Mouse (Mus musculus) kidney, postnatal 14 days (tissue): ENCODE results near the gene Cadm2.

Source experiments
- DNase-seq: peaks from one replicate; pipeline ENCODE4 v3.0.0; 2022; ENCODE audit warnings: mixed read lengths

Cadm2 gene

GRCm38 (mm10) chr16:67482542-67482941 lies 138.2 kb downstream of the Cadm2 start:
- DNase-seq, result no peak

GRCm38 (mm10) chr16:67467041-67467440 lies 153.7 kb downstream of the Cadm2 start:
- DNase-seq, result no peak

GRCm38 (mm10) chr16:67436301-67436700 lies 184.4 kb downstream of the Cadm2 start:
- no peak for DNase-seq

- DNase-seq, result no peak
Measured at GRCm38 (mm10) chr16:67425371-67425770, 195.3 kb downstream of the Cadm2 start.

- no peak for DNase-seq
Measured at GRCm38 (mm10) chr16:67410926-67411325, 209.8 kb downstream of the Cadm2 start.

- DNase-seq, result no peak
Measured at GRCm38 (mm10) chr16:67410482-67410881, 210.2 kb downstream of the Cadm2 start.

GRCm38 (mm10) chr16:67367745-67368144 lies 253.0 kb downstream of the Cadm2 start:
- DNase-seq, result no peak

- DNase-seq, result no peak
Measured at GRCm38 (mm10) chr16:67348011-67348410, 272.7 kb downstream of the Cadm2 start.

GRCm38 (mm10) chr16:67347561-67347960 lies 273.1 kb downstream of the Cadm2 start:
- DNase-seq, result no peak

- no peak for DNase-seq
Measured at GRCm38 (mm10) chr16:67346621-67347290, 274.0 kb downstream of the Cadm2 start.

GRCm38 (mm10) chr16:67344194-67344593 lies 276.5 kb downstream of the Cadm2 start:
- DNase-seq, result no peak

- no peak for DNase-seq
Measured at GRCm38 (mm10) chr16:67311033-67311432, 309.7 kb downstream of the Cadm2 start.

- no peak for DNase-seq
Measured at GRCm38 (mm10) chr16:67284664-67285063, 336.0 kb downstream of the Cadm2 start.

GRCm38 (mm10) chr16:67243598-67243997 lies 377.1 kb downstream of the Cadm2 start:
- DNase-seq, result no peak

- DNase-seq, result no peak
Measured at GRCm38 (mm10) chr16:67234862-67235261, 385.8 kb downstream of the Cadm2 start.

- DNase-seq, result no peak
Measured at GRCm38 (mm10) chr16:67226696-67227095, 394.0 kb downstream of the Cadm2 start.

- no peak for DNase-seq
Measured at GRCm38 (mm10) chr16:67203329-67203728, 417.4 kb downstream of the Cadm2 start.

- DNase-seq, result no peak
Measured at GRCm38 (mm10) chr16:67192852-67193415, 427.8 kb downstream of the Cadm2 start.

GRCm38 (mm10) chr16:67192395-67192794 lies 428.3 kb downstream of the Cadm2 start:
- no peak for DNase-seq

- DNase-seq, result no peak
Measured at GRCm38 (mm10) chr16:67186322-67186721, 434.4 kb downstream of the Cadm2 start.

- no peak for DNase-seq
Measured at GRCm38 (mm10) chr16:67182958-67183357, 437.8 kb downstream of the Cadm2 start.

GRCm38 (mm10) chr16:67175386-67175785 lies 445.3 kb downstream of the Cadm2 start:
- no peak for DNase-seq

GRCm38 (mm10) chr16:67162211-67162790 lies 458.4 kb downstream of the Cadm2 start:
- DNase-seq, result no peak

GRCm38 (mm10) chr16:67124811-67125210 lies 495.9 kb downstream of the Cadm2 start:
- no peak for DNase-seq
